Mouse (Mus musculus): Measurements from ENCODE around the gene Cyp4f16.
"Not testable (repeated sequence)": the region's sequence is repeated elsewhere in the genome, so short reads cannot be mapped to it uniquely, and the experiment has no call there.

Gene Cyp4f16

GRCm38 (mm10) chr17:32536051-32536866, at the start of gene Cyp4f16:
Cyp4f16 (plus strand) TSS chr17:32536558.
- in situ Hi-C loops (cut with MboI) = not testable (repeated sequence)

DNA sequence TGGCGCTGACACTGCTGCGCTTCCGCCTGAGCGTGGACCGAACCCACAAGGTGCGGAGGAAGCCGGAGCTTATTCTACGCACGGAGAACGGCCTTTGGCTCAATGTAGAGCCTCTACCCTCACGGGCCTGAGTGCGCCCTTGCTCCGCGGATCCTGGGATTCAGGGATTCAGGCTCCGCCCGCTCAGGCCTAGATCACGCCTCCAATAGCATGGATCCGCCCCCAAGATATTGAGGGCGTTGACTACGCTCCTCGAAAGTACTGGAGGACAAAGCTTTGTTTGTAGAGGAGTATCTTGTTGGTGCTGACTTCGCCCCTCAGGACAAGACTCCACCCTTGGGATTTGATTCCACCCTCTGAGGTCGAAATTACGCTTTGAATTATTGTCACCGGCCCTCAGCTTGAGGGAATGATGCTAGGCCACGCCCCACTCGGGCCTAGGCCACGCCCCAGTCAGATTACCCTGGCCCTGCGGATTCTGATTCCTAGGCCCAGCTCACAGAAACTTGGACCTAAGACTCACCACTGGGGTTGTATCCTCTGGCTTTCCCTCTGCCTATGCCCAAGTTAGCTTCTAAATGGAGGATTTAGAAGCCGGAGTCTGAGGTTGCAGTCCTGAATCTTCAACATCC, 43.9 kb upstream of the Cyp4f16 start:
- in situ Hi-C loops (cut with MboI) = loop anchor here (10.0 kb wide), 1 partner anchor 148 kb away; no protein-coding TSS in a partner anchor

DNA sequence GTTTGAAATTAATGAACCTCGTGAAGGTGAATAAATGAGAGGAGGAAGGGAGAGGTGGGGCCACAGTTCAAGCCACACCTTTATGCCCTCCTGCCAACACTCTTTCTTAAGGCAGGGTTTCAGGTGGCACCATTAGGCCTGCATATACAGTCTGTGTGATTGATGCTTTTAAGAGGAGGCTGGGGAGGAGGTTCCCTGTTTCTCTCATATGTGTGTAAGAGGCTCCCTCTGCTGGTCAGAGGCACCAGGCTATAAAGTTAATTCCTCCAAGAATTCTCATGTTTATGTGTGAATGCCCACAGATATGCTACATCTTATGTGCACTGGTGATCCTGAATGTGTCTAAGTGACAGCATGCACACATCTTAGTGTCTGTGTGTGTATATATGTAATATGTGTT, 41.8 kb upstream of the Cyp4f16 start:
- in situ Hi-C loops (cut with MboI) = loop anchor here (10.0 kb wide), 1 partner anchor 150 kb away; no protein-coding TSS in a partner anchor

GRCm38 (mm10) chr17:32500511-32500910, 35.8 kb upstream of the Cyp4f16 start:
- in situ Hi-C loops (cut with MboI) = not testable (repeated sequence)

- in situ Hi-C loops (cut with MboI) = no loop called here
These were observed 35.3 kb upstream of the Cyp4f16 start for GRCm38 (mm10) chr17:32501051-32501450.

DNA sequence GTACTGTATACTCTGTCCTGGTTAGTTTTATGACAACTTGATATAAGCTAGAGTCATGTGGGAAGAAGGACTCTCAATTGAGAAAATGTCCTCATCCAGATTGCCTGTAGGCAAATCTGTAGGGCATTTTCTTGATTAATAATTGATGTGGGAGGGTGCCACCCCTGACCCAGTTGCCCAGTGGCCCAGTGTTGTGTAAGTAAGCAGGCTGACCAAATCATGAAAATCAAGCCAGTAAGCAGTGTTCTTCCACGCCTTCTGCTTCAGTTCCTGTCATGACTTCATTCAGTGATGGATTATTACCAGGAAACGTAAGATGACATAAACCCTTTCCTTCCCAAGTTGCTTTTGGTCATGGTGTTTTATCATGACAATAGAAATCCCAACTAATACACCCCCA, 33.2 kb upstream of the Cyp4f16 start:
- in situ Hi-C loops (cut with MboI) = no loop called here

DNA sequence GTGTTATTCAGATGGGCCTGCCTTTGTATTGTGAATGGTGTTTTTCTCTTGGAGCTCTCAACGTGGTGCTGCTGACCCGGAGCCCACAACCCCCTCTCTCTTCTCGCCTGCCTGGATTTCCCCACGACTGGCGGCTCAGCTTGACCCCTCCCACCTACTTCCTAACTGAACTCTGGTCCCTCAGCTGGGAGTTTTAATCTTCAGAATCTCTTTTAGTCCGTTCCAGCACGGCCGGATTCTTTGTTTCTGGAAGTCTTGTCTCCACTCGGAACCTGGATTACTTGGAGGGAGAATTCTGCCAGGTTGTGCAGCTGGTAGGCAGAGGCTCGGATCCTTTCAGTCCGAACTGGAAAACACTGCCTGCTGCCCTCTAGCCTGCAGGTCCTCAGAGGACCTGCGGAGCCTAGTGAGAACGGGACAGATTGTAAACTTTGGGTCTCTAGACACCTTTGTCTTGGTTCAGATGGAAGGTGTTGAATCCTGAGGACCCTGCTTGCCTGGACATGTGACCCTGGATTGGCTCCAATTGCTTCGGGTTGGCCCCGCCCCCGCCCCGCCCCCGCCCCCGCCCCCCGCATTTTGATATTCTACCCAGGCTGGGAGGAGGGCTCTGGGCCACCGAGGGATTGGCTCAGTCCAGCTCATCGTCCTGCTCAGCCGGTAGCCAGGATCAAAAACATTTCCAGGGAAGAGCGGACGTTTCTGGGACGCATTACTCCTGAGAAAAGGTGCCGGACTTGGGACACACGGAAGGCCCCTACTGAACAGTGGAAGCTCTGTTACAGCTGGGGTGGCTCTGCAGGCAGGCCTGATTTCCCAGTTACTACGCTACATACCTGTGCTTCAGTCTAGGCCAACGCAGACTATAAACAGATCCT, 30.3 kb upstream of the Cyp4f16 start, which contains the start of gene Cyp4f17:
Gene Cyp4f17 (plus strand): TSS at position 200 of the 878 bp plus-strand sequence.
- in situ Hi-C loops (cut with MboI) = no loop called here

DNA sequence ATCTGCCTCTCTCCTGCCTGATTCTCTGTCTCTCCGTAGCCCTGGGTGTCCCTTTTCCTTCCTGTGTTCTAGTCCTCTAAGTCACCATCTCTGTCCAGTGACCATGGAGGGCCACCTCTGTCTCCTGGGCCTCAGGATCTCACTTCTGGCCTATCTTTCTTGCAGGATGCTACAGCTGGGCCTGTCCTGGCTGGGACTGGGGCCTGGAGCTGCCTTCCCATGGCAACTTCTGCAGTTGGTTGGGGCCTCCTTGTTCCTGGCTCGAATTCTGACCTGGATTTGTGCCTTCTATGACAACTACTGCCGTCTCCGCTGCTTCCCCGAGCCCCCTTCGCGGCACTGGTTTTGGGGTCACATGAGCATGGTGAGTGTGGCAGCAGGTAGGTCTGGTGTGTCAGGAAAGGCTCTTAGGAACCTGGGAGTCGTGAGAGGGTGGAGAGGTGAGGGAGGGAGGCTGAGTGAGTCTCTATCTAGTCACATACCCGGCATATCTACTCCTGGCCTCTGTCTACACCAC, 29.6 kb upstream of the Cyp4f16 start:
- in situ Hi-C loops (cut with MboI) = no loop called here

DNA sequence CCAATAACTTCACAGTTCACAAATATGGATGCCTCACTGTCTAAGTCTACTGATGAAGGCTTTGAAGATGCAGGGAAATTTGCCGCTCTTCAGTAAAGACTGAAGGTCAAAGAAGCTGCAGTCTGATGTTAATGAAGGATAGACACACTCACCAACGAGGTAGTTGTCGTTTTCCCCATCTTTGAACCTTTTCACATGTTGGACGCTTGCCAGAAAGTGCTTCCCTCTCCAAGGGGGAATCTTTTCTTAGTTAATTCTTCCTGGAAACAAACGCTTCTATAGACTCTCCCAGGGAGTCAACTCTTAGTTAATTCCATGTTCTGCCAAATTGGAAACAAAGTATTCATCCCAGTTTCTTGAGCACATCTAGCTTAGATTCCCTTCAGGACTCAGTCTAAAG, 20.2 kb upstream of the Cyp4f16 start:
- in situ Hi-C loops (cut with MboI) = no loop called here

DNA sequence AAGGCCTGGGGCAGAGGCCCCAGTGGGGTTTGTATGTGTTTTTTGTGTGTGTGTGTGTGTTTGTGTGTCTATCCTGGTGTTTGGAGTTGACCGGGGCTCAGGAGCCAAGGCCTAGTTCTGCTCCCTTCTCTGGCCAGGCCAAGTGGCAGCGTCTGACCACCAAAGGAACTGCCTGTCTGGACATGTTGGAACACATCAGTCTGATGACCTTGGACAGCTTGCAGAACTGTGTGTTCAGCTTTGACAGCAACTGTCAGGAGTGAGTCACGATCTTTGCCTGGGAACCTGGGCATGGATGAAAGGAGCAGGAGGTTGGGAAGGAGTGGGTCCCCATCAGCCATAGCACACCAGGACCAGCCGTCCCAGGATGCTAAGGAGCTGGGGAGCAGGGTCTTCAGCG, 14.4 kb upstream of the Cyp4f16 start:
- in situ Hi-C loops (cut with MboI) = no loop called here

DNA sequence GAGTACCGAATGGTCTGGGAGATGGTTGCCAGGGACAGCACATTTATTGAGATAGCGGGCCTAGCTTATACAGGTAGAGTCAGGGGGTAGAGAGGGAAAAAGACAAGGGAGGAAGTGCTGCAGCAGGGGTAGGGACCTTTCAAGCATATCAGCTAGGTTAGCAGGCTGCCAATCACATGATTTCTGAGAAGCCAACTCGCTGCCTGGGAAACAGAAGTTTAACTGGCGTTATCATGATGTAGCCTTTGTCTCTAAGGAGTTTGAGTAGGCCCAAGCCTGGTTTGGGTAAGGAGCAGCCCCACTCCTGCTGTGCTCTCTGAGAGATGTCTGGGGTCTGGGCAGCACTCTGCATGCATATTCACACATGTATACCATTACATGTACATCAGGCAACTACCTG, 14.0 kb upstream of the Cyp4f16 start:
- in situ Hi-C loops (cut with MboI) = no loop called here

- in situ Hi-C loops (cut with MboI) = no loop called here
These were observed 13.5 kb upstream of the Cyp4f16 start for GRCm38 (mm10) chr17:32522816-32523215.

DNA sequence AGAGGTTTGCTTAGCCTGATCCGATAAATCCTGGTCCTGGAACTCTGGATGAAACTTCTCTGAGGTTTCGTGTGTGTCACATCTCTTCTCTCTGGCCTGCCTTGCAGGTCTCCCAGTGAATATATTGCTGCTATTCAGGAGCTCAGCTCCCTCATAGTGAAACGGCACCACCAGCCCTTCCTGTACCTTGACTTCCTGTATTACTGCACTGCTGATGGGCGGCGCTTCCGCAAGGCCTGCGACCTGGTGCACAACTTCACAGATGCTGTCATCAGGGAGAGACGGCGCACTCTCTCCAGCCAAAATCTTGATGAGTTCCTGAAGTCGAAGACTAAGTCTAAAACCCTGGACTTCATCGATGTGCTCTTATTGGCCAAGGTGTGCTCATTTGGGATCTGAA, 12.5 kb upstream of the Cyp4f16 start:
- in situ Hi-C loops (cut with MboI) = no loop called here

DNA sequence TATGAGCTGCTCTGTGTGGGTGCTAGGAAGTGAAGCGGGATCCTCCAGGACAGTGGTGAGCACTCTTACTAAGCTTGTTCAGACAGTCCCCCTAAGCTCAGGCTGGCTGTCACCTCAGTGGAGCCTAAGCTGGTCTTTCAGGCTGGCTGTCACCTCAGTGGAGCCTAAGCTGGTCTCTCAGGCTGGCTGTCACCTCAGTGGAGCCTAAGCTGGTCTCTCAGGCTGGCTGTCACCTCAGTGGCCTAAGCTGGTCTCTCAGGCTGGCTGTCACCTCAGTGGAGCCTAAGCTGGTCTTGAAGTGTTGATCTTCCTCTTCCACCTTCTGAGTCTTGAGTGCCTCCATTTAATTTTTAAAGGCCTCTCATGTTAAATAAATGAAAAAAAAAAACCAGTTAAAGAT, 10.0 kb upstream of the Cyp4f16 start:
- in situ Hi-C loops (cut with MboI) = loop anchor here (5.0 kb wide), 1 partner anchor 156 kb away; no protein-coding TSS in a partner anchor

DNA sequence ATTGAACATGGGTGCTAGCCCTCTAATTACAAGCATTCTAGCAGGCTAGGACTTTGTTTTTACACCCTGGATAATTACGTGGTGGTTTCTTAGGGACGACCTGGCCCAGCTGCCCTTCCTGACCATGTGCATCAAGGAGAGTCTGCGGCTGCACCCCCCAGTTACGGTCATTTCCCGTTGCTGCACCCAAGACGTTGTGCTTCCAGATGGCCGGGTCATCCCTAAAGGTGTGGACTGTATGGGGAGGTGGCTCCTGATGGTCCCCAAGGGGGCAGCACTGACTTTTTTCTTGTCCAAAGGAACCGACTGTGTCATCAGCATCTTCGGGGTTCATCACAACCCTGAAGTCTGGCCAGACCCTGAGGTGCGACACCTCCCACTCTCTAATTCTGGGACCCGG, 8.6 kb upstream of the Cyp4f16 start:
- in situ Hi-C loops (cut with MboI) = loop anchor here (5.0 kb wide), 1 partner anchor 155 kb away; no protein-coding TSS in a partner anchor

- in situ Hi-C loops (cut with MboI) = loop anchor here (5.0 kb wide), 1 partner anchor 154 kb away; no protein-coding TSS in a partner anchor
These were observed 7.7 kb upstream of the Cyp4f16 start for GRCm38 (mm10) chr17:32528408-32529337.

DNA sequence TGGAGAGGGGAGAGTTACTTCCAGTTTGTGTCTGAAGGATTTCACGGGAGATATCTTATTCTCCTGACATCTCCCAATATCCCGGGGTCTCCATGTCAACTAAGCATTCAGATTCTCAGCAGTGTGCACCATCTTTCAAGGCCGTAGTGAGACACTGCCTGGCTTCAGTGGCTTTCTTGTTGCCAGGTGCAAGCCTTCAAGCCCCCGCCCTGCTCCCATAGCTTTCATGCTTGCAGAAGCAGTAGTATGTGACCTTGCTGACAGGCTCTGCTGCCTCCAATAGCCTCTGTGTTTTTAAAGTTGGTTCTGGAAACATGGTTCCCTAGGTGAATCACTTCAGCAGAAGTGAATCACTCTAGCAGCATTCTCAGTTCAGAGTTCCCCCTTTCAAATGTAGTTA, 4.0 kb upstream of the Cyp4f16 start:
- in situ Hi-C loops (cut with MboI) = not testable (repeated sequence)

DNA sequence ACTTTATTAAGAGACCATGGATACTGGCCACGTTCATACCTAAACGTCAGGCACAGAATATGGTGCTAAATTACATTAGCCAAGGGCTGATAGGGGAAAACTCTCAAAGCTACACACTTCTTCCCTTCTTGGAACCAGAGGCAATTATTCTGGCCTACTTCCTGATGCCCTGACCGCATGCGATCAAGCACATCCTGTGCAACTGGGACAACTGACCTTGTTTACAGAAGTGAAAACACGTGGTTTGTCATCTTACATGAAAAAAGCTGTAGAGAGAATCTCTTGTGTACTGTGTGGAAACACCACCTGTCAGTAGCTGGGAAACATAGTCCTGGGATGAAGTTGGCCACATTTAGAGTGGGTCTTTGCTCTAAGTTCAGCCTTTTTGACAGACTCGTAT, 2.3 kb upstream of the Cyp4f16 start:
- in situ Hi-C loops (cut with MboI) = no loop called here

DNA sequence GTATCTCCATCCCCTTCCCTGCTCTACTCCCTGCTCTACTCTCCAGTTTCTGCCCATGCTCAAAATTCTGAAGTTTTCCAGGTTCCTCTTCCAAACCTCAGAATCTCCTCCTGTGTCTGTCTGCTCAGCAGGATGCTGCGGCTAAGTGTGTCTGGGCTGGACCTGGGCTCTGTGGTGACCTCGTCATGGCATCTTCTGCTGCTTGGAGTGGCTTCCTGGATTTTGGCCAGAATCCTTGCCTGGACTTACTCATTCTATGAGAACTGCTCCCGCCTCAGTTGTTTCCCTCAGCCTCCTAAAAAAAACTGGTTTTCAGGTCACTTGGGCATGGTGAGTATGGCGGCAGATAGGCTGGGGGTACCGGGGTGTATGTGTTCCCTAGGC, 501 bp downstream of the Cyp4f16 start:
- in situ Hi-C loops (cut with MboI) = no loop called here

GRCm38 (mm10) chr17:32544792-32545191, 8.4 kb downstream of the Cyp4f16 start:
- in situ Hi-C loops (cut with MboI) = not testable (repeated sequence)

DNA sequence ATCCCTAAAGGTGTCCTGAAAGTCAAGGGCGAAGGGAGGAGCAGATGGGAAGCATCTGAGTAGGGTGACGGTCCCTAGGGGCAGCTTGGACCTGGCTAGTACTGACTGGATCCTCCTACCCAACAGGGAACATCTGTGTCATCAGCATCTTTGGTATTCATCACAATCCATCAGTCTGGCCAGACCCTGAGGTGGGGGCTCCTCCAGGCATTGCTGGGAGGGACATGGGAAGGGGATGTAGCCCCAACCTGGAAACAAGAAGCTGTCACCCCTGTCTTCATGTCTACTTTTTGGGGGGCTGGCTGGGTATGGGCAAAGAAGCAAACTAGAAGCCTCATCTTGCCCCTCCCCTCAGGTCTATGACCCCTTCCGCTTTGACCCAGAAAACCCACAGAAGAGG, 14.0 kb downstream of the Cyp4f16 start:
- in situ Hi-C loops (cut with MboI) = not testable (repeated sequence)

Data from mature B cell (primary cell).